Mouse (Mus musculus) lung, postnatal 4 days (tissue): Measurements from ENCODE around the gene Foxp1.

ENCODE experiments used
- DNase-seq, 2 experiments: peaks; one replicate each; pipeline ENCODE4 v3.0.0; 2021

Foxp1 gene

GRCm38 (mm10) chr6:99350156-99350555, 172.4 kb downstream of the Foxp1 start:
- DNase-seq = no peak

GRCm38 (mm10) chr6:99347836-99348235, 174.7 kb downstream of the Foxp1 start:
- DNase-seq = no peak

GRCm38 (mm10) chr6:99344966-99345365, 177.6 kb downstream of the Foxp1 start:
- no peak for DNase-seq

- DNase-seq = no peak
Measured at GRCm38 (mm10) chr6:99344357-99344756, 178.2 kb downstream of the Foxp1 start.

GRCm38 (mm10) chr6:99343815-99344214, 178.7 kb downstream of the Foxp1 start:
- no peak for DNase-seq

GRCm38 (mm10) chr6:99342416-99342815, 180.1 kb downstream of the Foxp1 start:
- no peak for DNase-seq

- no peak for DNase-seq
Measured at GRCm38 (mm10) chr6:99340902-99341301, 181.6 kb downstream of the Foxp1 start.

- no peak for DNase-seq
Measured at GRCm38 (mm10) chr6:99339986-99340721, 182.4 kb downstream of the Foxp1 start.

- no peak for DNase-seq
Measured at GRCm38 (mm10) chr6:99339343-99339620, 183.2 kb downstream of the Foxp1 start.

- DNase-seq = no peak
Measured at GRCm38 (mm10) chr6:99338593-99339342, 183.8 kb downstream of the Foxp1 start.

GRCm38 (mm10) chr6:99338174-99338573, 184.3 kb downstream of the Foxp1 start:
- no peak for DNase-seq

- no peak for DNase-seq
Measured at GRCm38 (mm10) chr6:99337575-99337974, 184.9 kb downstream of the Foxp1 start.

- no peak for DNase-seq
Measured at GRCm38 (mm10) chr6:99336191-99336590, 186.3 kb downstream of the Foxp1 start.

GRCm38 (mm10) chr6:99335174-99335830, 187.2 kb downstream of the Foxp1 start:
- DNase-seq = peak; percentile 48 to 51

GRCm38 (mm10) chr6:99334255-99334654, 188.3 kb downstream of the Foxp1 start:
- no peak for DNase-seq

GRCm38 (mm10) chr6:99333127-99333526, 189.4 kb downstream of the Foxp1 start:
- no peak for DNase-seq

- DNase-seq = no peak
Measured at GRCm38 (mm10) chr6:99330169-99330568, 192.4 kb downstream of the Foxp1 start.

- no peak for DNase-seq
Measured at GRCm38 (mm10) chr6:99328634-99329033, 193.9 kb downstream of the Foxp1 start.

GRCm38 (mm10) chr6:99328146-99328545, 194.4 kb downstream of the Foxp1 start:
- DNase-seq = no peak

- DNase-seq = peak; percentile 29 to 67
Measured at GRCm38 (mm10) chr6:99327721-99328120, 194.8 kb downstream of the Foxp1 start.

GRCm38 (mm10) chr6:99325881-99326280, 196.6 kb downstream of the Foxp1 start:
- DNase-seq = no peak

GRCm38 (mm10) chr6:99325461-99325860, 197.1 kb downstream of the Foxp1 start:
- DNase-seq = no peak

GRCm38 (mm10) chr6:99322132-99322904, 200.2 kb downstream of the Foxp1 start:
- DNase-seq = no peak
